Mouse (Mus musculus): ENCODE measurements around the gene Gm5767. TPM values are rescaled to one million over a fixed set of nuclear protein-coding genes. Genes with fewer than 3 reads are reported as not detected.

Gene Gm5767
- total and polyA plus RNA-seq, 2 experiments from 2014 or later = not detected

DNA sequence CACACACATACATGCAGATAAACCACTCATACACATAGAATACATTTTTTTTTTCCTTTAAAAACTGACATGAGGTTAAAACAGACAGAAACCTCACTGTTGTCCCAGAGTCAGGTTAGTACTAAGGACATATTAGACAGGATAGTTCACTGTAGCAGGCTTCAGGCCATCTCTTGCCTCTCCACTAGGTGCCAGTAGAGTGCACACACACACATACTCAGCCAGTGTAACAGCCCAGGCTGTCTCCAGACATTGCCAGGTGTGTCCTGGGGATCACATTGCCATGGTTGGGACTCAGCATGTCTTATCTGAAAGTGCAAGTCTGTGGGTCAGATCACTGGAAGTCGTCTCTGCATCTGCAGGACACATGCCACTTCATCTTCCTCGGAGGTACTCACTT, 36.7 kb upstream of the Gm5767 start:
- H3K9ac ChIP-seq (replicated peaks; ENCODE audit: low read length) = no peak overlapping the region
- H3K27me3 ChIP-seq (ENCODE audit: insufficient read depth, low read length) = no peaks in the 10 kb centered on the region
- peak; percentile 83 for TF ChIP-seq CTCF (IDR thresholded peaks at IDR 0.05; ENCODE audit: low read depth)
- no peak overlapping the region for H3K4me3 ChIP-seq (ENCODE audit: low read length)
- peaks cover 38% of the 10 kb centered on the region for H3K36me3 ChIP-seq (ENCODE audit: insufficient read depth, low read length)
- no peak overlapping the region for H3K27ac ChIP-seq
- ATAC-seq = peak; percentile 70
- no peaks in the 10 kb centered on the region for H3K9me3 ChIP-seq (ENCODE audit: low read length)
- peak; percentile 49 for DNase-seq (ENCODE audit: low spot score)
- WGBS = 80% methylated on average over 2 of the region's 2 CpGs
- no peak overlapping the region for H3K4me2 ChIP-seq (ENCODE audit: low read depth, low read length)
- no peaks in the 10 kb centered on the region for H3K4me1 ChIP-seq (ENCODE audit: insufficient read depth, low read length)

DNA sequence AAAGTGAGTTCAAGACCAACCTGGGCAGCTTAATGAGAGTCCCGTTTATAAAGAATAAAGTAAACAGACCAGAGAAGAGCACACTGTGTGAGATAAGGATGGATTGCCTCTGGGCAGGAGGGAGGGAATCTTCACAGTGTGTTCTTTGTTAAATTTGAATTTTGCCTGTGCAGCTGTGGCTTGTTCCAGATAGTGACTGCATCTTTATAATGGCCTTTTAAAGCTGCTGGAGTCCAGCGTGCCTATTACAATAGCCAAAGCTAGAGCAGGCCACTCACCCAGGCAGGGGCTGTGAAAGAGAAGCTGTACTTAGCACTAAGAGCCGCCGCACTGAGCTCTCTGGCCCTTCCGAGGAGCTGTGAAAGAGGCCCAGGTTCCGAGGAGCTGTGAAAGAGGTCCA, 35.0 kb upstream of the Gm5767 start:
- Histone ChIP-seq H3K27ac (no peak overlapping the region), H3K9ac (replicated peaks; ENCODE audit: low read length) (no peak overlapping the region), H3K27me3 (ENCODE audit: insufficient read depth, low read length) (no peaks in the 10 kb centered on the region), H3K36me3 (ENCODE audit: insufficient read depth, low read length) (peaks cover 52% of the 10 kb centered on the region), H3K4me2 (ENCODE audit: low read depth, low read length) (no peak overlapping the region), H3K4me3 (ENCODE audit: low read length) (no peak overlapping the region), H3K4me1 (ENCODE audit: insufficient read depth, low read length) (no peaks in the 10 kb centered on the region), H3K9me3 (ENCODE audit: low read length) (no peaks in the 10 kb centered on the region)
- DNase-seq (ENCODE audit: low spot score) (no peak), ATAC-seq (no peak)
- 85% methylated on average over 6 of the region's 6 CpGs for WGBS
- TF ChIP-seq CTCF (IDR thresholded peaks at IDR 0.05; ENCODE audit: low read depth) = no peak

DNA sequence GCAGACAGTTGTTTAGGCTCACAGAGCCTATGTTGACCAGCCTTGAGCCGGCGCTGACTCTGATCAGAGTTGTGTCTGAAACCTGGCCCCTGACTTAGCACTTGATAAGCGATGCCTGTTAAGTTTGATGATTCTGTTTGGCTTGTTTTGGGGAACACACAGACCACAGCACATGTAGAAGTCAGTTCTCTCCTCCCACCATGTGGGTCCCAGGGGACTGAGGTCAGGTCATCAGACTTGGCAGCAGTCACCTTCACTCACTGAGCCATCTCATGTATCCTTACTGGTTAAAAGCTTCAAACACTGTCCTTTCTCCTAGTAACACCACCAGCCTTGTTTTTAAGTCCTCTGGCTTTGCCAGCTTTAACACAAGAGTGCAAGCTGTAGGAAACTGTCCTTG, 30.6 kb upstream of the Gm5767 start:
- Histone ChIP-seq H3K4me3 (ENCODE audit: low read length) (no peak overlapping the region), H3K9me3 (ENCODE audit: low read length) (no peaks in the 10 kb centered on the region), H3K4me1 (ENCODE audit: insufficient read depth, low read length) (no peaks in the 10 kb centered on the region), H3K4me2 (ENCODE audit: low read depth, low read length) (no peak overlapping the region), H3K9ac (replicated peaks; ENCODE audit: low read length) (no peak overlapping the region), H3K36me3 (ENCODE audit: insufficient read depth, low read length) (peaks cover 74% of the 10 kb centered on the region), H3K27ac (no peak overlapping the region), H3K27me3 (ENCODE audit: insufficient read depth, low read length) (no peaks in the 10 kb centered on the region)
- ATAC-seq (no peak), DNase-seq (ENCODE audit: low spot score) (no peak)
- TF ChIP-seq CTCF (IDR thresholded peaks at IDR 0.05; ENCODE audit: low read depth) = no peak
- 92% methylated on average over 3 of the region's 3 CpGs for WGBS

DNA sequence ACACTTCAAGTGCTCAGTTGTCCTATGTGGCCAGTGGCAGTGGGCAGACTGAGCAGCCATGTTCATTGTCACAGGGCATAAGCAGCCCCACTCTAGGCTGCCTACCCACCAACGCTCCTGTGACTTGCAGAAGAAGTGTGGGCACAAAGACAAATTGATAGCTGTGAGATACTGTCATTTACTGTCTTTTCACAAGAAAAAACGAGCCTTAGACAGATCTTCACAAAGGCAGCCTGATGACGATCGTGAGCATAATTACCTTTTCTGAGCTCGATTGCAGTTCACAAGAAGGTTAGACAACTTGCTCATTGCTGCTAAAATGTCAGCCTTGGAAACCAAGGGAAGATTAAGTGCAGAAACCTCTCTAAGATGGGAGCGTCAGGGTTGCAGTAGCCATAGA, 25.5 kb upstream of the Gm5767 start:
- DNase-seq (ENCODE audit: low spot score) (no peak), ATAC-seq (no peak)

DNA sequence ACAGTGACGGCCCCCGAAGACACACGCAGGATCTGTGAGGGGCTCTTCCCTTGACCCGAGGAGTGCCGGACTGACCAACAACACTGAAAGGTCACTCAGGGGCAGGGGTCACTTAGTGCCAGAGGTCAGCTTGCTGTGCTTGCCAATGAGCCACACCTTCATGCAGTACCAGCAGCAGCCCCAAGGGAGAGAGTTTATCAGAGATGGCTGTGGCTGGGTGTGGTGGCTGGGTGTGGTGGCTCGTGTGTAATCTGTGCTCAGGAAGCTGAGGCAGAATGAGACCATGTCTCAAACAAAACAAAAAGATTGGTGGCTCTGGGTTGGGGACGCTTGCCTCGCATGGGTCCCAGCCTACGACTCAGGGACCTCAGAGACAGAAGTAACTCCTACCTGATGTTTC, 25.0 kb upstream of the Gm5767 start:
- DNase-seq (ENCODE audit: low spot score) = no peak
- H3K27ac ChIP-seq = no peak overlapping the region
- 84% methylated on average over 9 of the region's 9 CpGs for WGBS
- no peak overlapping the region for H3K9ac ChIP-seq (replicated peaks; ENCODE audit: low read length)
- no peaks in the 10 kb centered on the region for H3K9me3 ChIP-seq (ENCODE audit: low read length)
- 0 out of 2 replicates have a peak, but pooled peaks have one; percentile 6 for TF ChIP-seq CTCF (IDR thresholded peaks at IDR 0.05; ENCODE audit: low read depth)
- H3K36me3 ChIP-seq (ENCODE audit: insufficient read depth, low read length) = peaks cover 62% of the 10 kb centered on the region
- no peaks in the 10 kb centered on the region for H3K4me1 ChIP-seq (ENCODE audit: insufficient read depth, low read length)
- ATAC-seq = no peak
- no peak overlapping the region for H3K4me2 ChIP-seq (ENCODE audit: low read depth, low read length)
- H3K27me3 ChIP-seq (ENCODE audit: insufficient read depth, low read length) = no peaks in the 10 kb centered on the region
- H3K4me3 ChIP-seq (ENCODE audit: low read length) = no peak overlapping the region

More for the DNA sequence above, 25.5 kb upstream of the Gm5767 start:
- no peak for TF ChIP-seq CTCF (IDR thresholded peaks at IDR 0.05; ENCODE audit: low read depth)
- Histone ChIP-seq H3K9me3 (ENCODE audit: low read length) (no peaks in the 10 kb centered on the region), H3K4me3 (ENCODE audit: low read length) (no peak overlapping the region), H3K4me2 (ENCODE audit: low read depth, low read length) (no peak overlapping the region), H3K9ac (replicated peaks; ENCODE audit: low read length) (no peak overlapping the region), H3K27me3 (ENCODE audit: insufficient read depth, low read length) (no peaks in the 10 kb centered on the region), H3K4me1 (ENCODE audit: insufficient read depth, low read length) (no peaks in the 10 kb centered on the region), H3K27ac (no peak overlapping the region), H3K36me3 (ENCODE audit: insufficient read depth, low read length) (peaks cover 61% of the 10 kb centered on the region)
- 88% methylated on average over 6 of the region's 6 CpGs for WGBS

- WGBS = 80% methylated on average over 2 of the region's 2 CpGs
- peaks cover 55% of the 10 kb centered on the region for H3K36me3 ChIP-seq (ENCODE audit: insufficient read depth, low read length)
Measured at GRCm38 (mm10) chr16:8656256-8656655, 24.3 kb upstream of the Gm5767 start.

GRCm38 (mm10) chr16:8658349-8658748, 22.2 kb upstream of the Gm5767 start:
- H3K4me1 ChIP-seq (ENCODE audit: insufficient read depth, low read length) = no peaks in the 10 kb centered on the region
- no peak overlapping the region for H3K9ac ChIP-seq (replicated peaks; ENCODE audit: low read length)
- no peak for TF ChIP-seq CTCF (IDR thresholded peaks at IDR 0.05; ENCODE audit: low read depth)
- H3K27me3 ChIP-seq (ENCODE audit: insufficient read depth, low read length) = no peaks in the 10 kb centered on the region
- no peaks in the 10 kb centered on the region for H3K9me3 ChIP-seq (ENCODE audit: low read length)
- peaks cover 46% of the 10 kb centered on the region for H3K36me3 ChIP-seq (ENCODE audit: insufficient read depth, low read length)
- no peak overlapping the region for H3K27ac ChIP-seq
- no peak overlapping the region for H3K4me3 ChIP-seq (ENCODE audit: low read length)
- WGBS = 75% methylated on average over 4 of the region's 4 CpGs
- no peak overlapping the region for H3K4me2 ChIP-seq (ENCODE audit: low read depth, low read length)
- ATAC-seq (no peak), DNase-seq (ENCODE audit: low spot score) (no peak)

More at GRCm38 (mm10) chr16:8656256-8656655, 24.3 kb upstream of the Gm5767 start:
- Histone ChIP-seq H3K9me3 (ENCODE audit: low read length) (no peaks in the 10 kb centered on the region), H3K4me2 (ENCODE audit: low read depth, low read length) (no peak overlapping the region), H3K9ac (replicated peaks; ENCODE audit: low read length) (no peak overlapping the region), H3K4me1 (ENCODE audit: insufficient read depth, low read length) (no peaks in the 10 kb centered on the region), H3K27ac (no peak overlapping the region), H3K4me3 (ENCODE audit: low read length) (no peak overlapping the region), H3K27me3 (ENCODE audit: insufficient read depth, low read length) (no peaks in the 10 kb centered on the region)
- no peak for TF ChIP-seq CTCF (IDR thresholded peaks at IDR 0.05; ENCODE audit: low read depth)
- ATAC-seq (no peak), DNase-seq (ENCODE audit: low spot score) (no peak)

Measured in hindbrain, postnatal 0 days (tissue).